Mouse (Mus musculus) CD8-positive naive resting alpha-beta T cell, adult 2 months (primary cell): ENCODE measurements at regions not wholly inside any gene's neighbourhood (a gene's known extent, or its start where the extent isn't known, plus 50 kb on each side); places are given as distances from the start of the nearest gene placed in this dataset.

Experiments used
- DNase-seq, 2 experiments: peaks; one replicate each; pipeline ENCODE4 v3.0.0; 2022; ENCODE audit warnings: low read depth in 2 of 2, low spot score in 2 of 2

GRCm38 (mm10) chr17:73048164-73048563, 59.6 kb upstream of the Lclat1 start:
- DNase-seq: no peak

DNA sequence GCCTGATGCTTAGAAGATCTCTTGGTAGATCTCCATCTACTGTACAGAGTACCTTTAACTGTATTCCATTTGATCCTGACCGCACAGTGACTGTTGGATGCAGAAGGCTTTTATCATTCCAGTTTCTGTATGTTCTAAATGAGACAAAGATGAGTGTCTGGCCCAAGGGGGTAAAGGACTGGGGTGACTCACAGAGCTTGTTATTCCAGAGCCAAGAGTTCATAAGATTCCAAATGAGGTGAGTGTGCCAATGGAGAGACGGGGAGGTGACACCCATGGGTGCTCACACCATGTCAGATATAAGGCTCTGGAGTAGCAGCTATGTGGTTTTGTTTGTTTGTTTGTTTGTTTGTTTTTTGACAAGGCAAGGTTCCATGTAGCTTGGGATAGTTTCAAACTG, 54.8 kb upstream of the Lclat1 start:
- no peak for DNase-seq

GRCm38 (mm10) chr17:73053479-73054215, 54.1 kb upstream of the Lclat1 start:
- DNase-seq: no peak

GRCm38 (mm10) chr17:73054226-73054625, 53.6 kb upstream of the Lclat1 start:
- no peak for DNase-seq

GRCm38 (mm10) chr17:73055197-73055596, 52.6 kb upstream of the Lclat1 start:
- DNase-seq: no peak

GRCm38 (mm10) chr17:73055611-73056010, 52.2 kb upstream of the Lclat1 start:
- no peak for DNase-seq

DNA sequence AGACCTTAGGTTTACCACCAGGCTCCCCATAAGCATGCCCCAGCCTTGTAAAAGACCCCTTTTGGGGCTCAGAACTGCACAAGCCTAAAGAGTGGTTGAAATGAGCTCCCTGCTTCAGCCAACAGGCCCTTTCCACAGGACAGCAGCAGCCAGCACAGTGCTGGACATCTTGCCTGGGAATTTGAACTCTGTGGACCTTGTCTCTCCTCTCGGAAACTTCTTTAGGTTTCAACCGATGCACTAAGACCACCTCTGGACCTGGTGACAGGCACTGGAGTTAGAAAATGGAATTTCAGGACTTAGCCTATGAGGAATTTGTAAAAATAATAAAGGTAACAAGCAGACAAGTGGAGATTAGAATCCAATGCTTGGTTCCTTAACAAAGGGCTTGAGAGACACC, 51.2 kb upstream of the Lclat1 start:
- no peak for DNase-seq
